Mouse (Mus musculus) midbrain, embryonic 14.5 days (tissue): ENCODE data around the gene Pes1. TPM values are rescaled to one million over a fixed set of nuclear protein-coding genes. Genes with fewer than 3 reads are reported as not detected.

Experiments
- ATAC-seq: fragments of 200-750 bp; cut with Nextera tagmentation; 2 replicates; pipeline ENCODE4 v1.8.0; 2017; ENCODE audit warnings: moderate number of reproducible peaks, moderate library complexity; ENCODE audit not compliant: low FRiP score, low TSS enrichment
- DNase-seq: peaks from one replicate; pipeline ENCODE4 v3.0.0-alpha.2; 2015
- H3K27ac ChIP-seq: fragments of 300-500 bp; sonication (generic); replicated peaks from 2 replicates; pipeline ENCODE4 v1.5.1; 2014; ENCODE audit warnings: mild to moderate bottlenecking, low read depth, low read length, moderate library complexity
- H3K27me3 ChIP-seq: fragments of 300-500 bp; sonication (generic); 2 replicates; pipeline ENCODE4 v1.6.1; 2014; ENCODE audit warnings: low read length, control low read depth, mixed read lengths; ENCODE audit not compliant: control insufficient read depth, insufficient read depth
- H3K36me3 ChIP-seq: fragments of 300-500 bp; sonication (generic); 2 replicates; pipeline ENCODE4 v1.6.1; 2014; ENCODE audit warnings: low read length, control low read depth; ENCODE audit not compliant: control insufficient read depth, insufficient read depth
- H3K4me1 ChIP-seq: fragments of 300-500 bp; sonication (generic); 2 replicates; pipeline ENCODE4 v1.6.1; 2014; ENCODE audit warnings: mild to moderate bottlenecking, antibody characterized with exemption, low read length, control low read depth; ENCODE audit not compliant: control insufficient read depth, insufficient read depth
- H3K4me2 ChIP-seq: fragments of 300-500 bp; sonication (generic); 2 replicates; pipeline ENCODE4 v1.6.1; 2014; ENCODE audit warnings: mild to moderate bottlenecking, low read length, moderate library complexity
- H3K4me3 ChIP-seq: fragments of 300-500 bp; sonication (generic); replicated peaks from 2 replicates; pipeline ENCODE4 v1.5.1; 2014; ENCODE audit warnings: low read depth, low read length
- H3K9ac ChIP-seq: fragments of 300-500 bp; sonication (generic); replicated peaks from 2 replicates; pipeline ENCODE4 v1.6.1; 2014; ENCODE audit warnings: mild to moderate bottlenecking, low read length, moderate library complexity
- H3K9me3 ChIP-seq: fragments of 300-500 bp; sonication (generic); 2 replicates; pipeline ENCODE4 v1.6.1; 2016; ENCODE audit warnings: low read length, control low read depth, mixed read lengths; ENCODE audit not compliant: control insufficient read depth
- WGBS: fragments of 180-500 bp; shearing (Covaris S2); extraction: QIAGEN DNeasy Blood & Tissue Kit; methylation state at CpG from one replicate; pipeline ENCODE4 v1.1.7; 2014; 5-methylcytosine and 5-hydroxymethylcytosine counted together
- polyA plus RNA-seq: library from polyadenylated mRNA; unstranded; fragments of >200 nt; fragmentation: Nextera tagmentation; extraction: Ambion mirVana; gene quantifications from 2 replicates; pipeline ENCODE4 v1.2.1, GENCODE M21; 2014

Pes1 gene
- polyA plus RNA-seq, 1 experiment from 2014 or later, result 54.4 TPM

DNA sequence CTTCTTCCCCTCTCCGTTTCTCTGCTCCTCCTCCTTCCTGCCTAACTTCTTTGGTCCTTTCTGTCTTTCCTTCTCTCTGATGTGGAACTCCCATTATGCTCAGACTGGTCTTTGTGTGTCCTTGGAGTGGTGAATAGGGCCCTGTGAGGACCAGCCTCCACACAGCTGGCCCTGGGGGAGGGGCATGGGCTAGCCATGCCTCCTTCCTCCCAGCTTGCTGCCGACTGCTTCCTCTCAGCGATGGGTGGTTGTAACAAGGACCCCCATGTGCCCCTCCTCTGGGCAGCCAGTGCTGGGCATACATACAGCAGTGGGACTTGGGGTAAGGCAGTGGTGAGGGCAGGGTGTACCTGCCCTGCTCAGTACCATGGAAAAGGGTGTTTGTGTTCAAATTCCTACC is 10.5 kb downstream of the Pes1 start:
- no peak overlapping the region for H3K27ac ChIP-seq
- peaks cover 98% of the 10 kb centered on the region for H3K36me3 ChIP-seq
- no peaks in the 10 kb centered on the region for H3K27me3 ChIP-seq
- H3K4me3 ChIP-seq, result no peak overlapping the region
- ATAC-seq, result no peak
- no peak overlapping the region for H3K4me2 ChIP-seq
- no peak for DNase-seq
- H3K9me3 ChIP-seq, result no peaks in the 10 kb centered on the region
- 81% methylated on average over 3 of the region's 3 CpGs for WGBS
- H3K4me1 ChIP-seq, result no peaks in the 10 kb centered on the region
- no peak overlapping the region for H3K9ac ChIP-seq

DNA sequence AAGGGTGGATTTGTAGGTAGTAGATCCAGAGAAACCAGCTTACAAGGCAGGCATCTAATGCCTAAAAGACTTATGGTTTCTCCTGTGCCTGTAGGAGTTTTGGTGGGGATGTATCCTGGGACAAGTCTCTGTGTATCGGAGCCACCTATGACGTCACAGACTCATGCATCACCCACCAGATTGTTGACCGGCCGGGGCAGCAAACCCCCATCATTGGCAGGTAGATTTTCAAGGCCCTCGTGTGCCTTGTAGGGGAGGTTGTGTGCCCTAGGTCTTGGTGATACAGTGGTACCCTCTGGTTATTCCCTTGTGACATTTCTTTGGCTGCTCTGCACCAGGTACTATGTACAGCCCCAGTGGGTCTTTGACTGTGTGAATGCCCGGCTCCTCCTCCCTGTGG is 12.9 kb downstream of the Pes1 start, which contains the start of gene 4930556J24Rik:
TSS of gene 4930556J24Rik (minus strand) at position 101 of the 400 bp plus-strand sequence.
- Histone ChIP-seq H3K27me3 (no peaks in the 10 kb centered on the region), H3K9me3 (no peaks in the 10 kb centered on the region), H3K36me3 (peaks cover 88% of the 10 kb centered on the region), H3K4me2 (no peak within 1 kb of the TSS), H3K27ac (no peak within 1 kb of the TSS), H3K4me3 (no peak within 1 kb of the TSS), H3K9ac (no peak within 1 kb of the TSS), H3K4me1 (no peaks in the 10 kb centered on the region)
- DNase-seq, result no peak
- no peak for ATAC-seq
- WGBS, result 96% methylated on average over 6 of the region's 6 CpGs

DNA sequence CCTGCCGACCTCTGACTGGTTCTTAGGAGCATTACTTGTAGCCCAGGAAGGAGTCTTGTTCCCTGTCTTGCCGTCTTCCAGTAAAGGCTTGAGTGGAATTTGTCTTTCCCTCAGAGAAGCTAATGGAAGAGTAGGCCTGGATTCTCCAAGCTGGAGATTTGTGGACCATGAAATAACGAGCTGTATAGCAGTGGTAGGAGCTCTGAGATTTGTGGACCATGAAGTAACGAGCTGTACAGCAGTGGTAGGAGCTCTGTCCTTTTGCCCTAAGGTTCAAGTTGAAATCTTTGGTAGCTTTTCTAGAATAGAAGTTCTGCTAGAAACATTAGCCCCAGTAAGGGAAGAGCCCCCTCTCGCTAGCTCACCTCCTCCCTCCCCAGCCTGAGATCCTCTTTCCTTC is 14.6 kb downstream of the Pes1 start:
- H3K4me3 ChIP-seq, result no peak overlapping the region
- H3K9ac ChIP-seq, result no peak overlapping the region
- peaks cover 71% of the 10 kb centered on the region for H3K36me3 ChIP-seq
- no peaks in the 10 kb centered on the region for H3K27me3 ChIP-seq
- H3K9me3 ChIP-seq, result no peaks in the 10 kb centered on the region
- no peak overlapping the region for H3K27ac ChIP-seq
- no peaks in the 10 kb centered on the region for H3K4me1 ChIP-seq
- no peak for DNase-seq
- WGBS, result 95% methylated on average over 5 of the region's 5 CpGs
- no peak overlapping the region for H3K4me2 ChIP-seq
- no peak for ATAC-seq

DNA sequence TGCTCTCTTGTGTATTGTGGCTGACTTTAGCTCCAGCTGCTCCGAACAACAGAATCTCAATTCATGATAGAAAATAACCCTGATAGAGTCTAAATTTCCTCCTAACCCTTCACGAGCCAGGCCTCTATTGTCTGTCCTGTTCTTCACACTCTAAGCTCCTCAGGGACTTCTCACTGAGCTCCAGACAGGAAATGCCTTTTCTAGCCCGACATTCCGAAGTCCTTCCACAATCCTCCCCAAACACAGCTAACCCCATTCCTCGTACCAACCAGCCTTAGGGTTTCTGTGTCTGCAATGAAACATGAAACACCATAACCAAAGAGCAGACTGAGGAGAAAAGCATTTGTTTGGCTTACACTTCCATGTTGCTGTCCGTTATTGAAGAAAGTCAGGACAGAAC is 17.8 kb downstream of the Pes1 start:
- peaks cover 41% of the 10 kb centered on the region for H3K36me3 ChIP-seq
- no peaks in the 10 kb centered on the region for H3K27me3 ChIP-seq
- ATAC-seq (no peak), DNase-seq (no peak)
- WGBS, result 84% methylated on average over 6 of the region's 6 CpGs
- H3K9ac ChIP-seq, result no peak overlapping the region
- no peaks in the 10 kb centered on the region for H3K4me1 ChIP-seq
- H3K27ac ChIP-seq, result no peak overlapping the region
- H3K4me3 ChIP-seq, result no peak overlapping the region
- no peak overlapping the region for H3K4me2 ChIP-seq
- H3K9me3 ChIP-seq, result no peaks in the 10 kb centered on the region

DNA sequence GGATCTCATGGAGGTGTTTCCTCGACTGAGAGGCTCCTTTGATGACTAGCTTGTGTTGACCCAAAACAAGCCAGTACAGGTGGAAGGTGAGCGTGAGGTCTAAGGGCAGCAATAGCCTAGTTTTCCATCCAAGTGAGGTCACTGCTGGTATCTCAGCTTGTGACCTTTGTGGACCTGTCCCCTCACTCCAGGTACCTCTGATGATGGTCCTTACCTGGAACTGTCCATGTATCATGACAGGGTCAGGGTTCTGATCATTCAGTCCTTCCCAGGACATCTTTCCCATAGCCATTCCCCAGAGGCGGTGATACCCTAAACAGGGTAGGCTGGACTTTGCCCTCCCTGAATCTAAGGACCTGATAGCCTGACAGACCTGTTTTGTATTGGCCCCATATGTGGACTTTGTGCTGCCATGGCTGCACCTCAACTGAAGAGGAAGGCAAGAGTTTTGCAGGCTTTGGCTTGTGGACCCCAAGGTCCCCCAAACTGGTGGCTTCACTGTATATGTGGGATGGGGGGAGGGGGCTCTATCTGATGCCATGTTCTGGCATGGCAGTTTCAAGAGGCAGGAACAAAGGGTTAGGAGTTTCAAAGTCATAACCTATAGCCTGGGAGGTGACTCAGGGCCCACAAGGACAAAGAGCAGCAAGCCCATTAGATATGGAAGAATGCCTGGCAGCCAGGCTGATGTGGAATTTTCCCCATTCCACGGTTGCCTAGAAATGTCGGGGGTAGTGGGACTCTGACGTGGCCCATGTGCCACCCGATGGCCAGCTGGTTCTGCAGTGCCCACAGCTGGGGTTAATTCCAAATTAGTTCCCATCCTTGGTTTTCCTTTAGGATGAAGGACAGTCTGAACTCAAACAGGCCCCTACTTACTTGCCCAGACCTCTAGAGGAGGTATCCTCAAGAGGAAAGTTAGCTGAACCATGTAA is 18.8 kb downstream of the Pes1 start:
- H3K9ac ChIP-seq, result no peak overlapping the region
- no peak overlapping the region for H3K4me3 ChIP-seq
- no peak for DNase-seq
- H3K4me1 ChIP-seq, result no peaks in the 10 kb centered on the region
- 64% methylated on average over 7 of the region's 7 CpGs for WGBS
- H3K36me3 ChIP-seq, result peaks cover 31% of the 10 kb centered on the region
- no peaks in the 10 kb centered on the region for H3K27me3 ChIP-seq
- H3K9me3 ChIP-seq, result no peaks in the 10 kb centered on the region
- H3K4me2 ChIP-seq, result no peak overlapping the region; the same call in 1 of the 2 replicates
- H3K27ac ChIP-seq, result no peak overlapping the region
- ATAC-seq, result no peak

DNA sequence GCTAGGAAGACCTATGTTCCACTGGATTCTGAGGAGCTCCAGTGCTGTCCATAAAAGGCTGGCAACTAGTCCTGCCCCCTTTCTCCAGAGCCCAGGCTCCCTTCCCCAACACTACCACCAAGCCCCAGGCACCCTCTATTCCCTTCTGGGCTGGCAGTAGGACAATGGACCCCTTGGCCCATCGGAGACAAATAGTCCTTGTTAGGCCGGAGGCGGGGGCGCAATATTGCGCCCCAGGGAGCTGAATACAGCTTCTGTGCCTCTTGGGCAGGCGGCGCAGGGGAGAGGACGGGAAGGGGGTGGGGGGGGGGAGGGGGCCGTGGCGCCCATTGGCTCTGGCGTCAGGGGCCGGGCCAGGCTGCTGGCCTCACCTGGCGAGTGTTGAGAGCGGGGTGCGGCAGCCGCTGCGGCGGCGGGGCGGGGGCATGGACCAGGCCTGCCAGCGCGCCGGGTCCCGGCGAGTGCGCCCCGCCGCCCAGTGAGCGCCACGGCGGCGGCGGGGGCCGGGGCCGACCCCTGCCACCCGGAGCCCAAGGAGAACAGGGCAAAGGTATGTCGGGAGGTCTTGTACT is 19.6 kb downstream of the Pes1 start, which contains the start of gene Gal3st1:
TSS of gene Gal3st1 (plus strand) at position 346 of the 572 bp plus-strand sequence.
- Histone ChIP-seq H3K4me1 (no peaks in the 10 kb centered on the region), H3K4me3 (peak within 1 kb of the TSS; percentile 35)
- ATAC-seq, result peak; percentile 62; the same call in 1 of the 2 replicates

DNA sequence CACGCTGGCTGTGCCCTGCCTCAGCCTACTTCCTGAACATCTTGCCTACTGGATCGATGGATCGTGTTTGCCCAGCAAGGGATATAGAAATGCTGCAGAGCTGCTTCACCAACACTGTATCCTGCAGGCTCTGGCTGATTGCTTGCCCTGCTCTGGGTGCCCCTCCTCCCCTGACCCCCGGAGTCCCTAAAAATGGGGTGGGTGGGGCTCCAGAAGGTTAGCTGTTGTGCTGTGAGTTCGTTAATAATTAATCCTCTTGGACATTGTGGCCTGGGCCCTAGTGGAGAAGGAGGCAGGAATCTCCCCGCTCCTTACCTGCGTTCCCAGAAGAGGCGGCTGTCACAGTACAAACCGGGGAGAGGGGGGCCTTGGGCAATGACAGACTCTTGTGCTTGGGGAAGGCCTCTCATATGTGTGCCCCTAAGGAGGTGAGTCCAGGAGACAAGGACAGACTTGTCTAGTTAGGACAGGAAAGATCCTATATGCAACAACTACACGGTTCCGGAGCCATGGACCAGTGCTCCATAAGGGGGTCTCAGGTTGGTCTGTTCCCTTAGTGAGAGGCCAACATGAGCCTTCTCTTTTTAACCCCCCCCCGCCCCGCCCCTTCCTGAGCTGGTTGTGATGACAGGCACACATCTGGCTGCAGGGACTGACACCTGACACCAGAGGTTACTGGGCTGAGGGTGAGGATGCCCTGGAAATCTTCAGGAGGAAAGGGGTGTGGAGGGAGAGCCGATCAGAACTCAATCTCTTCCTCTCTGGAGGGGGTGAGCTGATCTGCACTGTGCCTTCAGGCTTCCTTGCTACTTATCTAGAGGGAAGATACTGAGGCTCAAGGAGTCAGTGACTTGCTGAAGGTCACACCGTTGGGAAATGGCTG is 20.3 kb downstream of the Pes1 start:
- Histone ChIP-seq H3K36me3 (peaks cover 16% of the 10 kb centered on the region), H3K27me3 (no peaks in the 10 kb centered on the region), H3K9ac (peak overlapping the region; percentile 51), H3K9me3 (no peaks in the 10 kb centered on the region), H3K27ac (no peak overlapping the region), H3K4me2 (peak overlapping the region; percentile 67), H3K4me3 (peak overlapping the region; percentile 35), H3K4me1 (no peaks in the 10 kb centered on the region)
- ATAC-seq (peak; percentile 27; the same call in 1 of the 2 replicates), DNase-seq (peak; percentile 29)
- WGBS, result 15% methylated on average over 15 of the region's 15 CpGs

More for the DNA sequence above, 19.6 kb downstream of the Pes1 start, which contains the start of gene Gal3st1:
- 1% methylated on average over 32 of the region's 37 CpGs for WGBS
- H3K9me3 ChIP-seq, result no peaks in the 10 kb centered on the region
- peak within 1 kb of the TSS; percentile 51 for H3K9ac ChIP-seq
- H3K27me3 ChIP-seq, result no peaks in the 10 kb centered on the region
- no peak within 1 kb of the TSS for H3K27ac ChIP-seq
- peak within 1 kb of the TSS; percentile 67 for H3K4me2 ChIP-seq
- H3K36me3 ChIP-seq, result peaks cover 23% of the 10 kb centered on the region
- DNase-seq, result peak; percentile 33

DNA sequence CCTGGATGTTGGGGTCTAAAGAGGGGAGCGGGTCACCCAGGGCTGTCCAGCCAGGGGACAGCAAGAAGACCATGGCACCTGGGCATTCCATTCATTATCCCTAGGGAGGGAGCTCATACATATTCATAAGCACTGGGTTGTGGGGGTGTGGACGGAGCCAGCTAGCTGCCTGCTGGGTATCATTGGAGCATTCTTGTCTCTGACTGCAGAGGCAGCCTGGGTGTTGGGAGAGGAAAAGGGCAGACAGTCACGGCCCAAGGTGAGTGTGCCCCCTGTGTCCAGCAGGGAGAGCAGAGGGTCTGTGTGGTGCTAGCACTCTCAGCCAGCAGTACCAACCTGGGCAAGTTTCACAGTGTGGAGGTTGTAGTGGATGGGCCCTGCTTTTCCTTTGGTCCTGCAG is 26.0 kb downstream of the Pes1 start:
- ATAC-seq (no peak), DNase-seq (no peak)
- H3K9ac ChIP-seq, result no peak overlapping the region
- H3K36me3 ChIP-seq, result no peaks in the 10 kb centered on the region
- no peak overlapping the region for H3K4me2 ChIP-seq
- no peaks in the 10 kb centered on the region for H3K9me3 ChIP-seq
- no peaks in the 10 kb centered on the region for H3K4me1 ChIP-seq
- 42% methylated on average over 3 of the region's 3 CpGs for WGBS
- no peaks in the 10 kb centered on the region for H3K27me3 ChIP-seq
- no peak overlapping the region for H3K4me3 ChIP-seq
- H3K27ac ChIP-seq, result no peak overlapping the region
